Mouse (Mus musculus) monocyte, adult 5-6 weeks (primary cell): ENCODE data around the gene Fermt3. TPM values are rescaled to one million over a fixed set of nuclear protein-coding genes. Genes with fewer than 3 reads are reported as not detected.

Experiments used
- ATAC-seq: fragments of 153-309, 156-312 bp; replicated peaks from 2 replicates; pipeline ENCODE4 v1.8.0; 2017; ENCODE audit warnings: mild to moderate bottlenecking; ENCODE audit not compliant: low TSS enrichment, insufficient number of reproducible peaks, severe bottlenecking, poor library complexity, low FRiP score
- total RNA-seq: library from RNA; stranded (forward); fragments of 200-1000, 200-491, 200-594 nt; gene quantifications from 3 replicates; pipeline ENCODE4 v1.2.3, GENCODE M21; 2017

Fermt3 gene
- total RNA-seq, 1 experiment from 2014 or later: 285 TPM

GRCm38 (mm10) chr19:6951381-6951968 is 67.8 kb downstream of the Fermt3 start:
- peak; percentile 77 for ATAC-seq

- 0 out of 2 replicates have a peak, but pooled peaks have one; percentile 1 for ATAC-seq
Observed at GRCm38 (mm10) chr19:6950613-6951153, 68.6 kb downstream of the Fermt3 start.

GRCm38 (mm10) chr19:6949951-6950350 is 69.3 kb downstream of the Fermt3 start:
- ATAC-seq: no peak

GRCm38 (mm10) chr19:6949532-6949931 is 69.7 kb downstream of the Fermt3 start:
- ATAC-seq: no peak

Other genes with a start within 250 kb of the Fermt3 start
- 11.8 to 24.6 TPM (median 20.5 TPM) in 3 replicates for gene Rps6ka4, start 178.8 kb downstream of the Fermt3 start, total RNA-seq
- gene Ccdc88b, start 161.3 kb downstream of the Fermt3 start, total RNA-seq: 92.9 to 171 TPM (median 102 TPM) in 3 replicates
- 84.5 to 135 TPM (median 85.6 TPM) in 3 replicates for gene Trmt112, start 109.8 kb downstream of the Fermt3 start, total RNA-seq
- gene Prdx5, start 109.4 kb downstream of the Fermt3 start, total RNA-seq: 520 to 936 TPM (median 803 TPM) in 3 replicates
- 39.1 to 50.2 TPM (median 46.8 TPM) in 3 replicates for gene Esrra, start 97.7 kb downstream of the Fermt3 start, total RNA-seq
- gene Catsperz, start 94.1 kb downstream of the Fermt3 start, total RNA-seq: not detected in 3 replicates
- not detected in 3 replicates for gene Kcnk4, start 85.0 kb downstream of the Fermt3 start, total RNA-seq
- gene Bad, start 77.6 kb downstream of the Fermt3 start, total RNA-seq: 9.3 to 26.0 TPM (median 10.3 TPM) in 3 replicates
- 13.1 to 16.8 TPM (median 14.2 TPM) in 3 replicates for gene Gpr137, start 77.0 kb downstream of the Fermt3 start, total RNA-seq
- 31.2 to 34.4 TPM (median 33.6 TPM) in 3 replicates for gene Ppp1r14b, start 44.5 kb downstream of the Fermt3 start, total RNA-seq
- 9.2 to 17.4 TPM (median 15.8 TPM) in 3 replicates for gene Plcb3, start 43.0 kb downstream of the Fermt3 start, total RNA-seq
- 62.9 to 104 TPM (median 63.6 TPM) in 3 replicates for gene Fkbp2, start 39.0 kb downstream of the Fermt3 start, total RNA-seq
- 0.43 to 3.0 TPM (median 1.8 TPM) in 3 replicates for gene Vegfb, start 31.8 kb downstream of the Fermt3 start, total RNA-seq
- 20.1 to 34.0 TPM (median 27.0 TPM) in 3 replicates for gene Dnajc4, start 26.9 kb downstream of the Fermt3 start, total RNA-seq
- gene Nudt22, start 23.4 kb downstream of the Fermt3 start, total RNA-seq: 8.8 to 12.2 TPM (median 9.7 TPM) in 3 replicates
- gene Trpt1, start 23.3 kb downstream of the Fermt3 start, total RNA-seq: 2.5 to 5.0 TPM (median 3.0 TPM) in 3 replicates
- 86.9 to 106 TPM (median 100 TPM) in 3 replicates for gene Stip1, start 20.5 kb upstream of the Fermt3 start, total RNA-seq
- 0.32 to 1.8 TPM in 2 of 3 replicates, not detected in the other for gene Macrod1, start 37.3 kb upstream of the Fermt3 start, total RNA-seq
- 0.10 TPM in 1 of 3 replicates, not detected in the others for gene Flrt1, start 86.3 kb upstream of the Fermt3 start, total RNA-seq
- gene Otub1, start 186.8 kb upstream of the Fermt3 start, total RNA-seq: 71.4 to 75.8 TPM (median 73.8 TPM) in 3 replicates
- 236 to 274 TPM (median 246 TPM) in 3 replicates for gene Cox8a, start 198.1 kb upstream of the Fermt3 start, total RNA-seq
- 14.9 to 17.6 TPM (median 17.5 TPM) in 3 replicates for gene Naa40, start 221.7 kb upstream of the Fermt3 start, total RNA-seq
- not detected in 3 replicates for gene Rcor2, start 247.9 kb upstream of the Fermt3 start, total RNA-seq